Mouse (Mus musculus): Measurements from ENCODE around the gene Pkn3.
"Not testable (repeated sequence)": the region's sequence is repeated elsewhere in the genome, so short reads cannot be mapped to it uniquely, and the experiment has no call there.

The Pkn3 gene

DNA sequence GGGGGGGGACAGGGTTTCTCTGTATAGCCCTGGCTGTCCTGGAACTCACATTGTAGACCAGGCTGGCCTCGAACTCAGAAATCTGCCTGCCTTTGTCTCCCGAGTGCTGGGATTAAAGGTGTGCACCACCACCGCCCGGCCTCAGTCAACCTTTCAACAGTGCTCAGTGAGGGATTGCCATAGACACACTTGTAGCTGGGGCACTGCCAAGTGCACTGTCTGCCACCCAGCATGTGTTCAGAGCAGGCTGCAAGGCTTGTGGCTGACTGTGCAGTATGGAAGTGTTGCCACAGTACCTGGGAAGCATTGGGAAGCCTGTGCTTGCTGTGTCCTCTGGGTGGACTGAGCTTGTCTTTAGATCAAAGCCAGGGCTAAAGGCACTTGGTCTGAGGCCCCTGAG lies 62.5 kb downstream of the Pkn3 start:
- not testable (repeated sequence) for DNase-seq (ENCODE audit: low spot score in 2 of 2)
